Mouse (Mus musculus) MEL (cell line): ENCODE measurements around the gene Pofut1.

Experiments used
- CHD1 ChIP-seq: IDR thresholded peaks from 2 replicates; pipeline ENCODE4 v1.6.1; 2012; ENCODE audit warnings: low read depth, mild to moderate bottlenecking, inconsistent platforms, low read length, improper control_type of control experiment
- CTCF ChIP-seq, 3 experiments: IDR thresholded peaks in 2 of 3; conservative IDR thresholded peaks in 1 of 3; 2 replicates each; pipeline ENCODE4 v1.5.1; 2011 to 2012; ENCODE audit warnings: low read length in 3 of 3, low read depth in 2 of 3, mild to moderate bottlenecking in 2 of 3, improper control_type of control experiment in 1 of 3, inconsistent platforms in 1 of 3, mixed read lengths in 1 of 3, moderate library complexity in 1 of 3; ENCODE audit not compliant: control insufficient read depth in 1 of 3, insufficient read depth in 1 of 3, poor library complexity in 1 of 3, severe bottlenecking in 1 of 3
- ELF1 ChIP-seq: IDR thresholded peaks from 2 replicates; pipeline ENCODE4 v1.6.1; 2014; ENCODE audit warnings: low read depth, mild to moderate bottlenecking, inconsistent platforms, low read length, improper control_type of control experiment, moderate library complexity
- ETS1 ChIP-seq: IDR thresholded peaks from 2 replicates; pipeline ENCODE4 v1.6.1; 2012; ENCODE audit warnings: low read depth, mild to moderate bottlenecking, inconsistent platforms, low read length, improper control_type of control experiment, moderate library complexity
- MEF2A ChIP-seq: IDR thresholded peaks from 2 replicates; pipeline ENCODE4 v1.6.1; 2014; ENCODE audit warnings: low read depth, mild to moderate bottlenecking, inconsistent platforms, low read length, improper control_type of control experiment; ENCODE audit not compliant: poor library complexity, insufficient replicate concordance, severe bottlenecking; ENCODE audit errors: extremely low read depth
- POLR2A ChIP-seq, 2 experiments: IDR thresholded peaks; 2 replicates each; pipeline ENCODE4 v1.6.1; 2011 to 2012; ENCODE audit warnings: low read length in 2 of 2, mild to moderate bottlenecking in 2 of 2, control low read depth in 1 of 2, improper control_type of control experiment in 1 of 2, low read depth in 1 of 2, moderate library complexity in 1 of 2; ENCODE audit not compliant: control insufficient read depth in 1 of 2, insufficient read depth in 1 of 2, poor library complexity in 1 of 2
- RAD21 ChIP-seq: IDR thresholded peaks from 2 replicates; pipeline ENCODE4 v1.6.1; 2011; ENCODE audit warnings: mild to moderate bottlenecking, low read depth, low read length, improper control_type of control experiment
- RCOR1 ChIP-seq: IDR thresholded peaks from 2 replicates; pipeline ENCODE4 v1.6.1; 2012; ENCODE audit warnings: low read depth, mild to moderate bottlenecking, inconsistent platforms, low read length, improper control_type of control experiment
- TAL1 ChIP-seq: IDR thresholded peaks from 2 replicates; pipeline ENCODE4 v1.6.1; 2012; ENCODE audit warnings: mild to moderate bottlenecking, inconsistent platforms, low read length, moderate library complexity, mixed read lengths
- TBP ChIP-seq: IDR thresholded peaks from 2 replicates; pipeline ENCODE4 v1.8.0; 2011; ENCODE audit warnings: low read depth, low read length, improper control_type of control experiment
- TCF12 ChIP-seq: IDR thresholded peaks from 2 replicates; pipeline ENCODE4 v1.6.1; 2014; ENCODE audit warnings: low read depth, mild to moderate bottlenecking, inconsistent platforms, low read length, improper control_type of control experiment, moderate library complexity
- USF1 ChIP-seq: IDR thresholded peaks from 2 replicates; pipeline ENCODE4 v1.6.1; 2014; ENCODE audit warnings: low read depth, mild to moderate bottlenecking, inconsistent platforms, low read length, improper control_type of control experiment, moderate library complexity
- ZMIZ1 ChIP-seq: IDR thresholded peaks from 2 replicates; pipeline ENCODE4 v1.6.1; 2012; ENCODE audit warnings: low read depth, mild to moderate bottlenecking, inconsistent platforms, low read length, improper control_type of control experiment, moderate library complexity
- ZNF384 ChIP-seq: IDR thresholded peaks from 2 replicates; pipeline ENCODE4 v1.6.1; 2012; ENCODE audit warnings: low read depth, mild to moderate bottlenecking, inconsistent platforms, low read length, improper control_type of control experiment

DNA sequence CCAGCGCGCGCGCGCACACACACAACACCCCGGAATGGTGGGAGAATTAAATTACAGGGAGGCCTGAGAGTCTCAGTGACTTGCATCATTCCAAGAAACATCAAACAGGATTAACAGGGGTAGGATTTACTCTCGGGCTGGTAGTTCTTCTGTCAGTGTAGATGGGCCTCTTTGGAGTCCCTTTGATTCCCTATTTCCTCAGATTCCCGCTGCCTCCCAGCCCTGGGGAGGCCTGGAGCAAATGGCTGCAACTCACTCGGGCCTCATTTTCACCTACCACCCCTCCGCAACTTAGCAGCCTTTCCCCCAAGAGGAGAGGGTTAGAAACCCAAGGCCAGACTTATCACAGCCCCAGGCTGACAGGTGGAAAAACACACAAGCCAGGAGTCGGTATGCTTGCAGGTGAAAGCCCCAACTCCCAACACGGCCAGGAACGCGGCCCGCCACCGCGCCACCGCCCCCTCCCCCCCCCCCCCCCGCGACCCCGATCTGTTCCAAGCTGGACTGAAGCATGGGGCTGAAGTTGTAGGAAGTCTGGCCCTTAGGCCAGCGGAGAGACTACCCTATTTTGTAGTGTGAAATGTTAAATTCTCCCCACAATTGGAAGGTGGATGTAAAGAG lies 1.4 kb upstream of the Pofut1 start:
- TF ChIP-seq CHD1 = no peak
- no peak for TF ChIP-seq CTCF (IDR thresholded peaks at IDR 0.05 in 2 of 3, conservative IDR thresholded peaks at IDR 0.05 in 1 of 3; ENCODE audit: control insufficient read depth in 1 of 3, insufficient read depth in 1 of 3, low read depth in 2 of 3, low read length in 3 of 3, poor library complexity in 1 of 3, severe bottlenecking in 1 of 3)
- TF ChIP-seq POLR2A (IDR thresholded peaks at IDR 0.05; ENCODE audit: control insufficient read depth in 1 of 2, insufficient read depth in 1 of 2, low read depth in 1 of 2, low read length in 2 of 2, poor library complexity in 1 of 2) = no peak
- TF ChIP-seq ZMIZ1 = no peak
- TF ChIP-seq ELF1 = no peak
- TF ChIP-seq ZNF384 = no peak
- no peak for TF ChIP-seq TAL1
- no peak for TF ChIP-seq MEF2A
- no peak for TF ChIP-seq TBP
- no peak for TF ChIP-seq TCF12
- no peak for TF ChIP-seq ETS1
- no peak for TF ChIP-seq RCOR1
- no peak for TF ChIP-seq USF1
- no peak for TF ChIP-seq RAD21
